Mouse (Mus musculus): ENCODE results near the gene Sox13.

The Sox13 gene

GRCm38 (mm10) chr1:133423543-133424480, at the start of gene Sox13:
Gene Sox13 (minus strand): TSS chr1:133424377.
- peak; percentile 21 for DNase-seq (ENCODE audit: low spot score)

GRCm38 (mm10) chr1:133471556-133471955, 47.4 kb upstream of the Sox13 start:
- no peak for DNase-seq (ENCODE audit: low spot score)

- no peak for DNase-seq (ENCODE audit: low spot score)
Measured at GRCm38 (mm10) chr1:133471086-133471485, 46.9 kb upstream of the Sox13 start.

- DNase-seq (ENCODE audit: low spot score), result no peak
Measured at GRCm38 (mm10) chr1:133470242-133471025, 46.3 kb upstream of the Sox13 start.

GRCm38 (mm10) chr1:133469213-133469612, 45.0 kb upstream of the Sox13 start:
- no peak for DNase-seq (ENCODE audit: low spot score)

- no peak for DNase-seq (ENCODE audit: low spot score)
Measured at GRCm38 (mm10) chr1:133468751-133469150, 44.6 kb upstream of the Sox13 start.

- DNase-seq (ENCODE audit: low spot score), result no peak
Measured at GRCm38 (mm10) chr1:133467905-133468304, 43.7 kb upstream of the Sox13 start.

- no peak for DNase-seq (ENCODE audit: low spot score)
Measured at GRCm38 (mm10) chr1:133463138-133463537, 39.0 kb upstream of the Sox13 start.

GRCm38 (mm10) chr1:133460996-133461395, 36.8 kb upstream of the Sox13 start:
- no peak for DNase-seq (ENCODE audit: low spot score)

GRCm38 (mm10) chr1:133456097-133456496, 31.9 kb upstream of the Sox13 start:
- DNase-seq (ENCODE audit: low spot score), result no peak

- no peak for DNase-seq (ENCODE audit: low spot score)
Measured at GRCm38 (mm10) chr1:133452564-133453165, 28.5 kb upstream of the Sox13 start.

- no peak for DNase-seq (ENCODE audit: low spot score)
Measured at GRCm38 (mm10) chr1:133451869-133452563, 27.8 kb upstream of the Sox13 start.

- no peak for DNase-seq (ENCODE audit: low spot score)
Measured at GRCm38 (mm10) chr1:133451025-133451424, 26.8 kb upstream of the Sox13 start.

GRCm38 (mm10) chr1:133448351-133448931, 24.3 kb upstream of the Sox13 start:
- no peak for DNase-seq (ENCODE audit: low spot score)

GRCm38 (mm10) chr1:133446291-133446690, 22.1 kb upstream of the Sox13 start:
- DNase-seq (ENCODE audit: low spot score), result no peak

GRCm38 (mm10) chr1:133444315-133444714, 20.1 kb upstream of the Sox13 start:
- DNase-seq (ENCODE audit: low spot score), result no peak

- no peak for DNase-seq (ENCODE audit: low spot score)
Measured at GRCm38 (mm10) chr1:133437916-133438683, 13.9 kb upstream of the Sox13 start.

GRCm38 (mm10) chr1:133434756-133435112, 10.6 kb upstream of the Sox13 start:
- DNase-seq (ENCODE audit: low spot score), result no peak

GRCm38 (mm10) chr1:133434018-133434755, 10.0 kb upstream of the Sox13 start:
- peak; percentile 55 for DNase-seq (ENCODE audit: low spot score)

- DNase-seq (ENCODE audit: low spot score), result no peak
Measured at GRCm38 (mm10) chr1:133432566-133432965, 8.4 kb upstream of the Sox13 start.

Measured in layer of hippocampus, adult 11-12 months (tissue).